ENCODE assay signal across 8 mouse cellular contexts in genomic region chr11:116167232-116167631, GRCm38 (mm10). TPM values are rescaled to one million over a fixed set of nuclear protein-coding genes. Genes with fewer than 3 reads are reported as not detected.
DNase-seq lines count a peak whose midpoint lies in the region; ATAC-seq and TF ChIP-seq lines count a peak whose summit lies in the region.

No protein-coding gene starts in this region.

- peak; percentile 4 for DNase-seq in thymus, adult 2 months
- DNase-seq in thymus, postnatal 10 days (ENCODE audit: low spot score in 2 of 2): no peak
- DNase-seq in cerebellum, adult 11-12 months: no peak
- no peak for DNase-seq in kidney, postnatal 10 days
- DNase-seq in lung, postnatal 4 days: no peak

- 22% methylated on average over 6 of the region's 6 CpGs for WGBS in thymus, adult 2 months
- WGBS in embryonic facial prominence, embryonic 13.5 days: 4% methylated on average over 6 of the region's 6 CpGs
- WGBS in intestine, embryonic 16.5 days: 4% methylated on average over 6 of the region's 6 CpGs
- 4% methylated on average over 6 of the region's 6 CpGs for WGBS in neural tube, embryonic 15.5 days

- peaks cover 3% of the 10 kb centered on the region for H3K4me1 ChIP-seq in thymus, adult 2 months (replicated peaks; ENCODE audit: control insufficient read depth, insufficient read depth, low read length)
- peaks cover 25% of the 10 kb centered on the region for H3K4me1 ChIP-seq in embryonic facial prominence, embryonic 13.5 days
- H3K4me1 ChIP-seq in intestine, embryonic 16.5 days (ENCODE audit: control insufficient read depth, insufficient read depth, low read length): peaks cover 7% of the 10 kb centered on the region
- H3K4me1 ChIP-seq in neural tube, embryonic 15.5 days: peaks cover 41% of the 10 kb centered on the region

- no peak for TF ChIP-seq CTCF in thymus, adult 2 months (IDR thresholded peaks at IDR 0.05; ENCODE audit: borderline replicate concordance, control insufficient read depth, extremely low read depth, insufficient read depth, low read length, poor library complexity)

- no peak for ATAC-seq in embryonic facial prominence, embryonic 13.5 days (ENCODE audit: insufficient number of reproducible peaks, insufficient read depth, low FRiP score, low TSS enrichment, low read depth)
- 0 out of 2 replicates have a peak, but pooled peaks have one; percentile 14 for ATAC-seq in intestine, embryonic 16.5 days
- no peak for ATAC-seq in neural tube, embryonic 15.5 days (ENCODE audit: low FRiP score)

- no peaks in the 10 kb centered on the region for H3K36me3 ChIP-seq in thymus, adult 2 months (ENCODE audit: control insufficient read depth, insufficient read depth, low read length)
- H3K36me3 ChIP-seq in embryonic facial prominence, embryonic 13.5 days: peaks cover 40% of the 10 kb centered on the region
- H3K36me3 ChIP-seq in intestine, embryonic 16.5 days (ENCODE audit: control insufficient read depth, insufficient read depth, low read length): 0 out of 2 replicates have a peak, but pooled peaks cover 1% of the 10 kb centered on the region
- H3K36me3 ChIP-seq in neural tube, embryonic 15.5 days: peaks cover 28% of the 10 kb centered on the region

- H3K9ac ChIP-seq in embryonic facial prominence, embryonic 13.5 days: peak overlapping the region; percentile 88
- H3K9ac ChIP-seq in intestine, embryonic 16.5 days (ENCODE audit: low read depth, low read length): peak overlapping the region; percentile 85
- H3K9ac ChIP-seq in neural tube, embryonic 15.5 days (replicated peaks): peak overlapping the region; percentile 69

- H3K4me3 ChIP-seq in thymus, adult 2 months (ENCODE audit: control insufficient read depth, insufficient read depth, low read length): peak overlapping the region; percentile 75
- peak overlapping the region; percentile 77 for H3K4me3 ChIP-seq in embryonic facial prominence, embryonic 13.5 days
- peak overlapping the region; percentile 83 for H3K4me3 ChIP-seq in intestine, embryonic 16.5 days (ENCODE audit: low read length)
- H3K4me3 ChIP-seq in neural tube, embryonic 15.5 days (replicated peaks): peak overlapping the region; percentile 71

- H3K4me2 ChIP-seq in embryonic facial prominence, embryonic 13.5 days: peak overlapping the region; percentile 76
- peak overlapping the region; percentile 85 for H3K4me2 ChIP-seq in intestine, embryonic 16.5 days (ENCODE audit: low read depth, low read length)
- peak overlapping the region; percentile 76 for H3K4me2 ChIP-seq in neural tube, embryonic 15.5 days

- no peaks in the 10 kb centered on the region for H3K9me3 ChIP-seq in embryonic facial prominence, embryonic 13.5 days
- no peaks in the 10 kb centered on the region for H3K9me3 ChIP-seq in intestine, embryonic 16.5 days (ENCODE audit: control insufficient read depth, low read length)
- H3K9me3 ChIP-seq in neural tube, embryonic 15.5 days (replicated peaks): no peaks in the 10 kb centered on the region

- H3K27me3 ChIP-seq in thymus, adult 2 months (ENCODE audit: control insufficient read depth, insufficient read depth, low read length): no peaks in the 10 kb centered on the region
- no peaks in the 10 kb centered on the region for H3K27me3 ChIP-seq in embryonic facial prominence, embryonic 13.5 days
- no peaks in the 10 kb centered on the region for H3K27me3 ChIP-seq in intestine, embryonic 16.5 days (replicated peaks; ENCODE audit: control insufficient read depth, insufficient read depth, low read length)
- H3K27me3 ChIP-seq in neural tube, embryonic 15.5 days (replicated peaks): no peaks in the 10 kb centered on the region

- no peak for TF ChIP-seq POLR2A in thymus, adult 2 months (IDR thresholded peaks at IDR 0.05; ENCODE audit: control insufficient read depth, extremely low read depth, insufficient read depth, low read length, poor library complexity)

- peak overlapping the region; percentile 46 for H3K27ac ChIP-seq in thymus, adult 2 months (ENCODE audit: control insufficient read depth, insufficient read depth, low read length)
- H3K27ac ChIP-seq in embryonic facial prominence, embryonic 13.5 days: peak overlapping the region; percentile 91
- peak overlapping the region; percentile 95 for H3K27ac ChIP-seq in intestine, embryonic 16.5 days (ENCODE audit: low read length)
- H3K27ac ChIP-seq in neural tube, embryonic 15.5 days (replicated peaks): peak overlapping the region; percentile 93

RNA-seq across cellular contexts. Expression of gene Fbf1, which starts 0.7 kb away (rescaled TPM):
- 30.0 and 30.3 TPM in 2 replicates for polyA plus RNA-seq in thymus, adult 2 months (2012; rRNA removed)
- polyA plus RNA-seq in embryonic facial prominence, embryonic 13.5 days (2015; fragmentation: Nextera tagmentation; extraction: Ambion mirVana): 49.5 and 60.3 TPM in 2 replicates
- 15.4 and 16.9 TPM in 2 replicates for polyA plus RNA-seq in intestine, embryonic 16.5 days (2015; fragmentation: Nextera tagmentation; extraction: Ambion mirVana)
- polyA plus RNA-seq in neural tube, embryonic 15.5 days (2015; fragmentation: Nextera tagmentation; extraction: Ambion mirVana): 44.2 and 48.5 TPM in 2 replicates

RNA-seq across cellular contexts. Expression of gene Mrpl38, which starts 28.6 kb away (rescaled TPM):
- 49.0 and 54.7 TPM in 2 replicates for polyA plus RNA-seq in thymus, adult 2 months (2012; rRNA removed)
- 75.2 and 80.0 TPM in 2 replicates for polyA plus RNA-seq in embryonic facial prominence, embryonic 13.5 days (2015; fragmentation: Nextera tagmentation; extraction: Ambion mirVana)
- polyA plus RNA-seq in intestine, embryonic 16.5 days (2015; fragmentation: Nextera tagmentation; extraction: Ambion mirVana): 104 and 110 TPM in 2 replicates
- polyA plus RNA-seq in neural tube, embryonic 15.5 days (2015; fragmentation: Nextera tagmentation; extraction: Ambion mirVana): 82.2 and 95.1 TPM in 2 replicates

RNA-seq across cellular contexts. Expression of gene Ten1, which starts 31.4 kb away (rescaled TPM):
- polyA plus RNA-seq in thymus, adult 2 months (2012; rRNA removed): 56.5 and 57.0 TPM in 2 replicates
- polyA plus RNA-seq in embryonic facial prominence, embryonic 13.5 days (2015; fragmentation: Nextera tagmentation; extraction: Ambion mirVana): 59.7 and 74.1 TPM in 2 replicates
- polyA plus RNA-seq in intestine, embryonic 16.5 days (2015; fragmentation: Nextera tagmentation; extraction: Ambion mirVana): 106 and 115 TPM in 2 replicates
- 90.4 and 93.5 TPM in 2 replicates for polyA plus RNA-seq in neural tube, embryonic 15.5 days (2015; fragmentation: Nextera tagmentation; extraction: Ambion mirVana)

RNA-seq across cellular contexts. Expression of gene Acox1, which starts 31.6 kb away (rescaled TPM):
- polyA plus RNA-seq in thymus, adult 2 months (2012; rRNA removed): 39.2 and 44.2 TPM in 2 replicates
- 21.4 and 24.5 TPM in 2 replicates for polyA plus RNA-seq in embryonic facial prominence, embryonic 13.5 days (2015; fragmentation: Nextera tagmentation; extraction: Ambion mirVana)
- polyA plus RNA-seq in intestine, embryonic 16.5 days (2015; fragmentation: Nextera tagmentation; extraction: Ambion mirVana): 85.5 and 104 TPM in 2 replicates
- 58.1 and 61.7 TPM in 2 replicates for polyA plus RNA-seq in neural tube, embryonic 15.5 days (2015; fragmentation: Nextera tagmentation; extraction: Ambion mirVana)

RNA-seq across cellular contexts. Expression of gene Trim65, which starts 36.3 kb away (rescaled TPM):
- 24.5 and 26.7 TPM in 2 replicates for polyA plus RNA-seq in thymus, adult 2 months (2012; rRNA removed)
- polyA plus RNA-seq in embryonic facial prominence, embryonic 13.5 days (2015; fragmentation: Nextera tagmentation; extraction: Ambion mirVana): 2.8 and 3.2 TPM in 2 replicates
- 7.7 and 9.3 TPM in 2 replicates for polyA plus RNA-seq in intestine, embryonic 16.5 days (2015; fragmentation: Nextera tagmentation; extraction: Ambion mirVana)
- polyA plus RNA-seq in neural tube, embryonic 15.5 days (2015; fragmentation: Nextera tagmentation; extraction: Ambion mirVana): 3.4 and 4.1 TPM in 2 replicates
